In genomic region chr11:67067741-67068140, GRCm38 (mm10) we compare ENCODE assay signal across 25 mouse cellular contexts. TPM values are rescaled to one million over a fixed set of nuclear protein-coding genes. Genes with fewer than 3 reads are reported as not detected.
"Had no signal": no experiment of that assay in that cellular context is flagged by ENCODE, and none has a peak within 500 bp of the region (broad histone marks: within the 10 kb centered on the region; RNA-seq: fewer than 3 reads in every experiment).

No protein-coding gene starts in this region.

- H3K4me1 ChIP-seq: hindbrain, embryonic 10.5 days; hindbrain, embryonic 12.5 days; limb, embryonic 10.5 days; limb, embryonic 12.5 days had no signal

- DNase-seq: gastrocnemius, postnatal 10 days; gastrocnemius, postnatal 25 days; heart, adult 18-20 months; heart, postnatal 10 days; heart, postnatal 4 days; kidney, adult 18-20 months; kidney, adult 8-10 months; kidney, postnatal 10 days; kidney, postnatal 25 days; kidney, postnatal 4 days; liver had no signal

- H3K9ac ChIP-seq: heart, embryonic 12.5 days; hindbrain, embryonic 12.5 days; hindbrain, embryonic 14.5 days; limb, embryonic 12.5 days had no signal

- H3K4me3 ChIP-seq: heart, embryonic 10.5 days; heart, embryonic 12.5 days; hindbrain, embryonic 10.5 days; hindbrain, embryonic 12.5 days; layer of hippocampus, adult 2 months; left cerebral cortex, adult 2 months; limb, embryonic 10.5 days; limb, embryonic 12.5 days had no signal

- H3K4me2 ChIP-seq: heart, embryonic 12.5 days; hindbrain, embryonic 12.5 days; hindbrain, embryonic 14.5 days; limb, embryonic 12.5 days had no signal

- H3K9me3 ChIP-seq: heart, embryonic 10.5 days; heart, embryonic 12.5 days; hindbrain, embryonic 10.5 days; hindbrain, embryonic 12.5 days; limb, embryonic 10.5 days; limb, embryonic 12.5 days had no signal

- ATAC-seq: hindbrain, embryonic 16.5 days; inflammation-experienced regulatory T-cells, adult 6 months; intestine, postnatal 0 days had no signal

- H3K27ac ChIP-seq: heart, embryonic 10.5 days; hindbrain, embryonic 10.5 days; hindbrain, embryonic 12.5 days; hindbrain, embryonic 14.5 days; layer of hippocampus, adult 2 months; left cerebral cortex, adult 2 months; limb, embryonic 10.5 days; limb, embryonic 12.5 days had no signal

- H3K27me3 ChIP-seq: heart, embryonic 12.5 days; hindbrain, embryonic 12.5 days; limb, embryonic 12.5 days had no signal

RNA-seq across cellular contexts. Expression of gene Myh3, which starts 10.4 kb away (rescaled TPM):
- total RNA-seq: granulocyte monocyte progenitor cell, adult 5-6 weeks; heart, postnatal 25 days had no signal
